Mouse (Mus musculus): ENCODE measurements around the gene Pex11g. TPM values are rescaled to one million over a fixed set of nuclear protein-coding genes. Genes with fewer than 3 reads are reported as not detected.
A peak's percentile ranks its signal among the peaks of the same experiment; 100 is the strongest.

The Pex11g gene
- polyA plus RNA-seq, 1 experiment = 2.6 TPM

DNA sequence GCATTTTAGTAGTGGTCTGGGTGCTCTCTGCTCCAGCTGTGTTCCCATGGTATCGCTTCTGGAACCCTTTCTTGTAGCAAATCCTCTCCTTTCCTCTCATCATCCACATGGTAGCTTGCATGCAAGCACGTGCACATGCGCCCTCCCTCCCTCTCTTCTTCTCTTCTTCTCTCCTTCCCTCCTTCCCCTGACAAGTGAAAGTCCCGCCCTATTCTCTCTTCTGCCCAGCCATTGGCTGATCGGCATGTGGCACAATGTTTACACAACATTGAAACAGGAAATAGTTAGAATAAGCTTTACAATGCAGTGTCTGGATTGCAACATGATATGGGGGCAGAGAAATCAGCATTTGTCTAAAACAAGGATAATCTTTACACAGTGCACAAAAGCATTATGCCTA, 14.1 kb upstream of the Pex11g start:
- Histone ChIP-seq H3K4me1 (ENCODE audit: control insufficient read depth, insufficient read depth, insufficient read length) (no peaks in the 10 kb centered on the region), H3K4me3 (ENCODE audit: extremely low read depth, insufficient read depth, insufficient read length) (no peak overlapping the region), H3K36me3 (ENCODE audit: control insufficient read depth, insufficient read depth, low read length) (no peaks in the 10 kb centered on the region), H3K27me3 (ENCODE audit: control insufficient read depth, insufficient read depth, low read length) (no peaks in the 10 kb centered on the region), H3K27ac (ENCODE audit: insufficient read depth, low read length) (no peak overlapping the region)
- 65% methylated on average over 5 of the region's 5 CpGs for WGBS
- no peak for DNase-seq (ENCODE audit: low read depth in 1 of 2, low spot score in 2 of 2)
- TF ChIP-seq CTCF (IDR thresholded peaks at IDR 0.05; ENCODE audit: extremely low read depth, insufficient read depth, insufficient read length, insufficient replicate concordance) (no peak), POLR2A (IDR thresholded peaks at IDR 0.05; ENCODE audit: low read depth, low read length) (no peak)

DNA sequence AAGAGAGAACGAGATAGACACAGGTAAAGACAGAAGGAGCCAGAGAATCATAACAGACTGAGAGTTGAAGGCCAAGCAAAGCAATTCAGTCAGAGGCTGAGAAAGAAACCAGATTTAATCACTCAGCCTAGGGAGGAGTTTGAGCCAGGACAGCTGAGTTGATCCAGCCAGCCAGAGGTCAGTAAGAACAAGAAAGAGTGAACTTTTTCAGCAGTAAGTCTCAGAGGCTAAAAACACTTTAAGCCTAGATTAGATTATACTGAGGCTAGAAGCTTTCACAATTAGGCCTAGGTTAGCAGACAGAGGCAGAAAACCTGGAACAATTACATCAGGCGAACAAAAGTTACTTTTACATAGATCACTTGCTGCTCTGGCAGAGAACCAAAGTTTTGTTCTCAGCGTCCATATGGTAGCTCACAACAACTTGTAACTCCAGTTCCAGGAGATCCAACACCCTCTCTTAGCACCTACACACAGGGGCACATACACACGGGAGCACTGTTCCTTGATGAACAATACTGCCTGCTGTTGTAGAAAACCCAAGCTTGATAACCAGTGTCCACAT, 12.8 kb upstream of the Pex11g start:
- no peaks in the 10 kb centered on the region for H3K27me3 ChIP-seq (ENCODE audit: control insufficient read depth, insufficient read depth, low read length)
- no peaks in the 10 kb centered on the region for H3K4me1 ChIP-seq (ENCODE audit: control insufficient read depth, insufficient read depth, insufficient read length)
- no peaks in the 10 kb centered on the region for H3K36me3 ChIP-seq (ENCODE audit: control insufficient read depth, insufficient read depth, low read length)
- 84% methylated on average over 4 of the region's 4 CpGs for WGBS
- no peak for DNase-seq (ENCODE audit: low read depth in 1 of 2, low spot score in 2 of 2)
- no peak for TF ChIP-seq CTCF (IDR thresholded peaks at IDR 0.05; ENCODE audit: extremely low read depth, insufficient read depth, insufficient read length, insufficient replicate concordance)
- TF ChIP-seq POLR2A (IDR thresholded peaks at IDR 0.05; ENCODE audit: low read depth, low read length) = no peak
- H3K27ac ChIP-seq (ENCODE audit: insufficient read depth, low read length) = no peak overlapping the region
- H3K4me3 ChIP-seq (ENCODE audit: extremely low read depth, insufficient read depth, insufficient read length) = no peak overlapping the region

DNA sequence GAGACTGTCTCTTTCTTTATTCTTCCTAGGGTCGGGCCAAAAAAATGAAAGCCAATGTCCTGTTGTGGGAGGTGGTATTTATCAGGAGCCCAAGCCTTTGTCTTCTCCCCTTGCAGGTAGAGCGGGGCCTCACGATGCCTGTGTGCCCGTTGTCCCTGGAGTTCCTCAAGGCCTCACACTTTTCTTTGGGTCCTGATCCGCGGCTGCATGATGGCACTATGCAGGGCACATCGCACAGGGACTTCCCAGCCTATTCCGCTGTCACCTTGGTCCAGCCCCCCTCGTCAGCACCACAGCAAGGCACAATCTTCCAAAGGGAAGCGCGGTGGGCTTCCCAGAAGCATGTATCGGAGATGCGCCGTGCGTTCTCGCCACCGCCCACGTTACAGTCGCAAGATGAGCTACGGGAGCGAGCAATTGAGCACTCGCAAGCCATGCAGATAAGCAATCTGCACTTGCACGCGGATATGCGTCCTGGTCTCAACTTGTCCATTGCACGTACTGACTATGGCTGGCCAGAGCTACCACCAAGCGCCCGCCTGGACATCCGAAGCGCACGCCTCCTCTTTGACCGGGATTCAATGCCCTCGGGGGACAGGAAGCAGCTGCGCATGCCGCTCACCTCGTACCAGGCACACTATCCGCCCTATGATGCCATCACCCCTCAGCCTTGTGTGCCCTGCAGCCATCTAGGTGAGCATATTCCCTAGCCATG, 8.4 kb upstream of the Pex11g start:
- no peaks in the 10 kb centered on the region for H3K4me1 ChIP-seq (ENCODE audit: control insufficient read depth, insufficient read depth, insufficient read length)
- no peaks in the 10 kb centered on the region for H3K27me3 ChIP-seq (ENCODE audit: control insufficient read depth, insufficient read depth, low read length)
- DNase-seq (ENCODE audit: low read depth in 1 of 2, low spot score in 2 of 2) = no peak
- H3K27ac ChIP-seq (ENCODE audit: insufficient read depth, low read length) = no peak overlapping the region
- WGBS = 48% methylated on average over 37 of the region's 37 CpGs
- no peaks in the 10 kb centered on the region for H3K36me3 ChIP-seq (ENCODE audit: control insufficient read depth, insufficient read depth, low read length)
- 0 out of 2 replicates have a peak overlapping the region, but pooled peaks have one; percentile 2 for H3K4me3 ChIP-seq (ENCODE audit: extremely low read depth, insufficient read depth, insufficient read length)
- TF ChIP-seq POLR2A (IDR thresholded peaks at IDR 0.05; ENCODE audit: low read depth, low read length) (no peak), CTCF (IDR thresholded peaks at IDR 0.05; ENCODE audit: extremely low read depth, insufficient read depth, insufficient read length, insufficient replicate concordance) (no peak)

DNA sequence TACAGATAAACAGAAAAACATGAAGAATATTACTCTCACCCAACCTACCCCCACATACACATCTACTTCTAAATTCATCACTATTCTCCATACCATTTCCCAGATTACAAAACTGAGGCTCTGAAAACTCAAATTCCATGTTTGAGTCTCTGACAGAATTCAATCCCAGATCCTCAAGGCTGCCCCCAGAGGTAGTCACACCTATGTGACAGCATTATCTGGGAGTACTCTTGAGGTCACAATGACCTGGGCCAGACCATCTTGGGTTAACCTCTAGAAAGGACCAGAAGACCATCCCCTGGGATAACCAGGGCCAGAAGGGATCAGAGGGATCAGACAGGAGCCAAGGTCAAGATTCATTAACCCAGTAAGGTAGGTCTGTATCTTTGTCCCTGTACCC, 3.1 kb upstream of the Pex11g start, which contains the start of gene Tex45:
Gene Tex45 (plus strand): TSS at position 301 of the 400 bp plus-strand sequence.
- no peak for TF ChIP-seq CTCF (IDR thresholded peaks at IDR 0.05; ENCODE audit: extremely low read depth, insufficient read depth, insufficient read length, insufficient replicate concordance)
- H3K4me1 ChIP-seq (ENCODE audit: control insufficient read depth, insufficient read depth, insufficient read length) = no peaks in the 10 kb centered on the region
- H3K27me3 ChIP-seq (ENCODE audit: control insufficient read depth, insufficient read depth, low read length) = no peaks in the 10 kb centered on the region
- DNase-seq (ENCODE audit: low read depth in 1 of 2, low spot score in 2 of 2) = no peak
- no peak within 1 kb of the TSS for H3K4me3 ChIP-seq (ENCODE audit: extremely low read depth, insufficient read depth, insufficient read length)
- no peak within 1 kb of the TSS for H3K27ac ChIP-seq (ENCODE audit: insufficient read depth, low read length)
- no peaks in the 10 kb centered on the region for H3K36me3 ChIP-seq (ENCODE audit: control insufficient read depth, insufficient read depth, low read length)

DNA sequence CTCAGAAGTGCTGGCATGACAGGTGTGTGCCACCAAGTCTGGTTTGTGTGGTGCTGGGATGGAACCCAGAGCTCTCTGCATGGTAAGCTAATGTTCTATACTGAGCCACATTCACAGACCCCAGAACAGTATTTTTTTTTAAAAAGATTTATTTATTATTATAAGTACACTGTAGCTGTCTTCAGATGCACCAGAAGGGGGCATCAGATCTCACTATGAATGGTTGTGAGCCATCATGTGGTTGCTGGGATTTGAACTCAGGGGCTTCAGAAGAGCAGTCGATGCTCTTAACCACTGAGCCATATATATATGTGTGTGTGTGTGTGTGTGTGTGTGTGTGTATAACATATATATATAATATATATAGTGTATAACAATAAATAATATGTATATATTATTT, 1.4 kb upstream of the Pex11g start:
- Histone ChIP-seq H3K27me3 (ENCODE audit: control insufficient read depth, insufficient read depth, low read length) (no peaks in the 10 kb centered on the region), H3K36me3 (ENCODE audit: control insufficient read depth, insufficient read depth, low read length) (no peaks in the 10 kb centered on the region), H3K4me1 (ENCODE audit: control insufficient read depth, insufficient read depth, insufficient read length) (no peaks in the 10 kb centered on the region), H3K27ac (ENCODE audit: insufficient read depth, low read length) (no peak overlapping the region), H3K4me3 (ENCODE audit: extremely low read depth, insufficient read depth, insufficient read length) (no peak overlapping the region)
- no peak for TF ChIP-seq CTCF (IDR thresholded peaks at IDR 0.05; ENCODE audit: extremely low read depth, insufficient read depth, insufficient read length, insufficient replicate concordance)
- no peak for TF ChIP-seq POLR2A (IDR thresholded peaks at IDR 0.05; ENCODE audit: low read depth, low read length)
- no peak for DNase-seq (ENCODE audit: low read depth in 1 of 2, low spot score in 2 of 2)
- 90% methylated on average over 1 of the region's 1 CpGs for WGBS

DNA sequence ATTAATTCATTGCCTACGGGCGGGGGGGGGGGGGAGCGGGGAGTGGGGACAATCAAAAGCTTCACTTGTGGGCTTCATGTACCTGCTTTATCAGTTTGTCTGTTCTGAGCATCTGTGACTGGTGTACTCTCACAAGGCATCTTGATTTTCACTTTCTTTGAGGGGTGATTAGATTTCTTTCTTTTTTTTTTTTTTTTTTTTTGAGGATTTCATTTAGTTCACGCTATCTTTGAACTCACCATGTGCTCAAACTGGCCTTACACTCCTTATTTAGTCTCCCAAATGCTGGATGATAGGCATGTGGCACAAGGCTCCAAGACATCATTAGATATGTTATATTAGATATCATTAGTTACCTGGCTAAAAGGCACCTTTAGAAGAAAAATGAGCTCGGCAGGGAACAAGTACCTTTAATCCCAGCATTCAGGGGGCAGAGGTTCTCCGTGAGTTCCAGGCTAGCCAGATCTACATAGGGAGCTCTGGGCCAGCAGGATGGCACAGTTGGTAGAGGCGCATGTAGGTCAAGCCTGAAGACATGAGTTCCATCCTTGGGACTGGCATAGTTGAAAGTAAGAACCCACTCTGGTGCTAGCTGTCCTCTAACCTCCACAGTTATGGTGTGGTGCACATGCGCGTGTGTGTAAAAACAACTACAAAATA, 536 bp upstream of the Pex11g start:
- Histone ChIP-seq H3K27me3 (ENCODE audit: control insufficient read depth, insufficient read depth, low read length) (no peaks in the 10 kb centered on the region), H3K36me3 (ENCODE audit: control insufficient read depth, insufficient read depth, low read length) (no peaks in the 10 kb centered on the region), H3K4me3 (ENCODE audit: extremely low read depth, insufficient read depth, insufficient read length) (peak overlapping the region; percentile 70), H3K27ac (ENCODE audit: insufficient read depth, low read length) (no peak overlapping the region), H3K4me1 (ENCODE audit: control insufficient read depth, insufficient read depth, insufficient read length) (no peaks in the 10 kb centered on the region)
- TF ChIP-seq CTCF (IDR thresholded peaks at IDR 0.05; ENCODE audit: extremely low read depth, insufficient read depth, insufficient read length, insufficient replicate concordance) (no peak), POLR2A (IDR thresholded peaks at IDR 0.05; ENCODE audit: low read depth, low read length) (no peak)
- WGBS = 51% methylated on average over 9 of the region's 9 CpGs
- no peak for DNase-seq (ENCODE audit: low read depth in 1 of 2, low spot score in 2 of 2)

DNA sequence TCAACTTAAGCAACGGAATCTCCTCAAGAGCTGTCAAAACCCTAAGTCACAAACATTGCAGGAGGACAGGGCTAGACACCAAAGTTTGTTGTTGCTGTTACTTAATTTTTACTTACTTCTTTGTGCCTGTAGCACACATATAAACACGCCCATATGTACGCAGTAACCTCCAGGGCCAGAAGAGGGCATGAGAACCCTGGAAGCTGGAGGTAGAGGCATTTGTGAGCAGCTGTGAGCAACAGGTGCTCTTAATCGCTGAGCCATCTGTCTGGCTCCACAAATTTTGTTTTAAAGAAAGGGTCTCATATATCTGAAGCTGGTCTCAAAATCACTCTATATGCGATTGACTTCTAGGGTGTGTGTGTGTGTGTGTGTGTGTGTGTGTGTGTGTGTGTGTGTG, 3.2 kb downstream of the Pex11g start:
- no peaks in the 10 kb centered on the region for H3K4me1 ChIP-seq (ENCODE audit: control insufficient read depth, insufficient read depth, insufficient read length)
- no peaks in the 10 kb centered on the region for H3K27me3 ChIP-seq (ENCODE audit: control insufficient read depth, insufficient read depth, low read length)
- TF ChIP-seq POLR2A (IDR thresholded peaks at IDR 0.05; ENCODE audit: low read depth, low read length) = no peak
- TF ChIP-seq CTCF (IDR thresholded peaks at IDR 0.05; ENCODE audit: extremely low read depth, insufficient read depth, insufficient read length, insufficient replicate concordance) = no peak
- no peak overlapping the region for H3K4me3 ChIP-seq (ENCODE audit: extremely low read depth, insufficient read depth, insufficient read length)
- DNase-seq (ENCODE audit: low read depth in 1 of 2, low spot score in 2 of 2) = peak in 1 of 2 experiments; percentile 29
- 68% methylated on average over 5 of the region's 5 CpGs for WGBS
- no peak overlapping the region for H3K27ac ChIP-seq (ENCODE audit: insufficient read depth, low read length)
- H3K36me3 ChIP-seq (ENCODE audit: control insufficient read depth, insufficient read depth, low read length) = no peaks in the 10 kb centered on the region

Data from spleen, adult 2 months (tissue).